Mouse (Mus musculus) hindbrain, embryonic 16.5 days (tissue): ENCODE data around the gene Rab11fip3. TPM values are rescaled to one million over a fixed set of nuclear protein-coding genes. Genes with fewer than 3 reads are reported as not detected.
A peak's percentile ranks its signal among the peaks of the same experiment; 100 is the strongest.

Experiments used
- ATAC-seq: fragments of 200-750 bp; cut with Nextera tagmentation; 2 replicates; pipeline ENCODE4 v1.8.0; 2017; ENCODE audit warnings: moderate TSS enrichment, moderate library complexity
- H3K27ac ChIP-seq: fragments of 300-500 bp; sonication (generic); 2 replicates; pipeline ENCODE4 v1.5.1; 2014; ENCODE audit warnings: low read depth, mild to moderate bottlenecking, control low read depth, low read length, moderate library complexity
- H3K27me3 ChIP-seq: fragments of 300-500 bp; sonication (generic); replicated peaks from 2 replicates; pipeline ENCODE4 v1.6.1; 2014; ENCODE audit warnings: low read length; ENCODE audit not compliant: control insufficient read depth, insufficient read depth
- H3K36me3 ChIP-seq: fragments of 300-500 bp; sonication (generic); 2 replicates; pipeline ENCODE4 v1.6.1; 2014; ENCODE audit warnings: mild to moderate bottlenecking, low read length, moderate library complexity, mixed read lengths; ENCODE audit not compliant: control insufficient read depth, insufficient read depth
- H3K4me1 ChIP-seq: fragments of 300-500 bp; sonication (generic); 2 replicates; pipeline ENCODE4 v1.6.1; 2014; ENCODE audit warnings: low read depth, low read length; ENCODE audit not compliant: control insufficient read depth, insufficient read depth
- H3K4me2 ChIP-seq: fragments of 300-500 bp; sonication (generic); 2 replicates; pipeline ENCODE4 v1.6.1; 2014; ENCODE audit warnings: mild to moderate bottlenecking, low read length, control low read depth, moderate library complexity
- H3K4me3 ChIP-seq: fragments of 300-500 bp; sonication (generic); 2 replicates; pipeline ENCODE4 v1.5.1; 2014; ENCODE audit warnings: mild to moderate bottlenecking, low read length, control low read depth, moderate library complexity
- H3K9ac ChIP-seq: fragments of 300-500 bp; sonication (generic); 2 replicates; pipeline ENCODE4 v1.6.1; 2014; ENCODE audit warnings: low read depth, mild to moderate bottlenecking, control low read depth, low read length, moderate library complexity
- H3K9me3 ChIP-seq: fragments of 300-500 bp; sonication (generic); 2 replicates; pipeline ENCODE4 v1.6.1; 2014; ENCODE audit warnings: mild to moderate bottlenecking, low read length, moderate library complexity; ENCODE audit not compliant: control insufficient read depth
- WGBS: fragments of 180-500 bp; shearing (Covaris S2); extraction: QIAGEN DNeasy Blood & Tissue Kit; methylation state at CpG from one replicate; pipeline ENCODE4 v1.1.7; 2014; 5-methylcytosine and 5-hydroxymethylcytosine counted together
- polyA plus RNA-seq: library from polyadenylated mRNA; unstranded; fragments of >200 nt; fragmentation: Nextera tagmentation; extraction: Ambion mirVana; gene quantifications from 2 replicates; pipeline ENCODE4 v1.2.1, GENCODE M21; 2015

The Rab11fip3 gene
- polyA plus RNA-seq, 1 experiment from 2014 or later, result 12.8 TPM

GRCm38 (mm10) chr17:26094531-26095110 lies 25.3 kb upstream of the Rab11fip3 start:
- Histone ChIP-seq H3K4me2 (peak overlapping the region; percentile 95), H3K27ac (no peak overlapping the region)
- 33% methylated on average over 9 of the region's 9 CpGs for WGBS

GRCm38 (mm10) chr17:26089905-26090632 lies 20.7 kb upstream of the Rab11fip3 start, which contains the start of gene Decr2:
Gene Decr2 (minus strand): TSS chr17:26090337.
- Histone ChIP-seq H3K36me3 (no peaks in the 10 kb centered on the region), H3K27me3 (no peaks in the 10 kb centered on the region), H3K9me3 (no peaks in the 10 kb centered on the region), H3K27ac (peak within 1 kb of the TSS; percentile 77), H3K4me1 (peaks cover 6% of the 10 kb centered on the region; the same call in 1 of the 2 replicates), H3K4me3 (peak within 1 kb of the TSS; percentile 49), H3K9ac (peak within 1 kb of the TSS; percentile 66), H3K4me2 (peak within 1 kb of the TSS; percentile 70)
- WGBS, result under 1% methylated on average over 32 of the region's 32 CpGs
- peak; percentile 94 for ATAC-seq

More at GRCm38 (mm10) chr17:26094531-26095110, 25.3 kb upstream of the Rab11fip3 start:
- no peaks in the 10 kb centered on the region for H3K9me3 ChIP-seq
- H3K9ac ChIP-seq, result peak overlapping the region; percentile 84
- H3K27me3 ChIP-seq, result no peaks in the 10 kb centered on the region
- ATAC-seq, result no peak
- H3K4me3 ChIP-seq, result peak overlapping the region; percentile 63
- H3K36me3 ChIP-seq, result no peaks in the 10 kb centered on the region
- H3K4me1 ChIP-seq, result peaks cover 1% of the 10 kb centered on the region; the same call in 1 of the 2 replicates

GRCm38 (mm10) chr17:26087059-26087564 lies 17.8 kb upstream of the Rab11fip3 start:
- Histone ChIP-seq H3K4me1 (0 out of 2 replicates have a peak, but pooled peaks cover 6% of the 10 kb centered on the region), H3K27ac (no peak overlapping the region), H3K4me3 (no peak overlapping the region), H3K4me2 (no peak overlapping the region), H3K9ac (no peak overlapping the region), H3K9me3 (no peaks in the 10 kb centered on the region), H3K27me3 (no peaks in the 10 kb centered on the region), H3K36me3 (no peaks in the 10 kb centered on the region; the same call in 1 of the 2 replicates)
- 95% methylated on average over 9 of the region's 9 CpGs for WGBS
- ATAC-seq, result no peak

GRCm38 (mm10) chr17:26080867-26081266 lies 11.5 kb upstream of the Rab11fip3 start:
- no peak for ATAC-seq
- 47% methylated on average over 2 of the region's 2 CpGs for WGBS
- Histone ChIP-seq H3K4me2 (no peak overlapping the region), H3K9me3 (no peaks in the 10 kb centered on the region), H3K4me3 (no peak overlapping the region), H3K9ac (no peak overlapping the region), H3K4me1 (no peaks in the 10 kb centered on the region), H3K27ac (no peak overlapping the region), H3K36me3 (peaks cover 3% of the 10 kb centered on the region; the same call in 1 of the 2 replicates), H3K27me3 (no peaks in the 10 kb centered on the region)

GRCm38 (mm10) chr17:26078851-26079250 lies 9.5 kb upstream of the Rab11fip3 start:
- Histone ChIP-seq H3K9ac (no peak overlapping the region), H3K36me3 (peaks cover 3% of the 10 kb centered on the region; the same call in 1 of the 2 replicates), H3K27me3 (no peaks in the 10 kb centered on the region), H3K4me1 (no peaks in the 10 kb centered on the region), H3K27ac (no peak overlapping the region), H3K9me3 (no peaks in the 10 kb centered on the region), H3K4me3 (no peak overlapping the region), H3K4me2 (no peak overlapping the region)
- 0 out of 2 replicates have a peak, but pooled peaks have one; percentile 24 for ATAC-seq
- 74% methylated on average over 2 of the region's 2 CpGs for WGBS

DNA sequence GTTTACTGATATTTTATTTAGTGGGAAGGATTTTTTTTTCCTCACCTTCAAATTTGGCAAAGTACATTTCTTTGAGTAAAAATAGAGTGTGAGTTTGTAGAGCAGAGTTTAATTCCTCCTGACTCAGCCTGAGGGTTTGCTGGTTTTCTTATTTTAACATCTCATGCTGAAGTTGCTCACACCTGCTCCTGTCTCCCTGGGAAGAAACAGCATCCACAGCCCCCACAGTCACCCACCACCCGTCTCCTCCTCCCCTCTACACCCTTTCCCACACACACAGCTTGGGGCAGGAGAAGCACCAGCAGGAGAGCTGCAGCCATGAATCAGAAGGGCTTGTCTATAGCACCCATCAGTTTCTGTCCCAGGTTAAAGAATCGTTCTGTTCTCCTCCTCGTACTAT lies 5.9 kb upstream of the Rab11fip3 start:
- H3K27ac ChIP-seq, result no peak overlapping the region
- no peak overlapping the region for H3K4me2 ChIP-seq
- 76% methylated on average over 3 of the region's 3 CpGs for WGBS

DNA sequence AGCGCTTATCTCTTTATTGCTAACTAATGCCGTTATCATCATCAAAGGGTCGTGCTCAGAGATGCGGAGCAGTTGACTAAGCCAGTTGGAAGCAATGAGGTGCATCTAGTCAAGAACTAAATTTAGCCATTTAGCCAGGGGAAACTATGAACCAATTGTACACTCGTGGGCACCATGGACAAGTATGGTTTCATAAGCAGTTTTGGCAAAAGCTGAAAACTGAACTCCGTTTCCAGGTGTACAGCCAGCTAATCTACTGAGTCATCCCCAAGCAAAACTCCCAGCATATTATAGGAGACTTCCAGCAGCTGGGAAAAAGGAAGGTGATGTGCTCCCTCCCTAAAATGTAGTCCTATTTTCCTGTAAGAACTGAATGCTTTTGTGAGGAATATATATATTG lies 781 bp upstream of the Rab11fip3 start:
- peak overlapping the region; percentile 82 for H3K4me3 ChIP-seq
- no peaks in the 10 kb centered on the region for H3K9me3 ChIP-seq
- peaks cover 4% of the 10 kb centered on the region; the same call in 1 of the 2 replicates for H3K27me3 ChIP-seq
- no peak for ATAC-seq
- WGBS, result 45% methylated on average over 6 of the region's 6 CpGs
- no peaks in the 10 kb centered on the region for H3K36me3 ChIP-seq
- H3K4me2 ChIP-seq, result peak overlapping the region; percentile 97
- peaks cover 27% of the 10 kb centered on the region for H3K4me1 ChIP-seq
- H3K9ac ChIP-seq, result no peak overlapping the region; the same call in 1 of the 2 replicates
- H3K27ac ChIP-seq, result no peak overlapping the region

More for the DNA sequence above, 5.9 kb upstream of the Rab11fip3 start:
- Histone ChIP-seq H3K9me3 (no peaks in the 10 kb centered on the region), H3K27me3 (peaks cover 4% of the 10 kb centered on the region; the same call in 1 of the 2 replicates), H3K36me3 (no peaks in the 10 kb centered on the region), H3K4me3 (no peak overlapping the region), H3K9ac (no peak overlapping the region), H3K4me1 (no peaks in the 10 kb centered on the region)
- no peak for ATAC-seq

- peak overlapping the region; percentile 97 for H3K9ac ChIP-seq
- ATAC-seq, result peak; percentile 17; the same call in 1 of the 2 replicates
Observed at GRCm38 (mm10) chr17:26068024-26068830, 1.1 kb downstream of the Rab11fip3 start.

More at GRCm38 (mm10) chr17:26068024-26068830, 1.1 kb downstream of the Rab11fip3 start:
- peaks cover 37% of the 10 kb centered on the region for H3K4me1 ChIP-seq
- under 1% methylated on average over 42 of the region's 44 CpGs for WGBS
- peak overlapping the region; percentile 97 for H3K4me2 ChIP-seq
- no peaks in the 10 kb centered on the region for H3K9me3 ChIP-seq
- H3K27me3 ChIP-seq, result peaks cover 4% of the 10 kb centered on the region; the same call in 1 of the 2 replicates
- peak overlapping the region; percentile 94 for H3K27ac ChIP-seq
- H3K36me3 ChIP-seq, result no peaks in the 10 kb centered on the region
- H3K4me3 ChIP-seq, result peak overlapping the region; percentile 82
